Mouse (Mus musculus): ENCODE data around the gene Nabp1.

- no peak for TF ChIP-seq GATA1 (IDR thresholded peaks at IDR 0.05; ENCODE audit: borderline replicate concordance, low read length)
- TF ChIP-seq FLI1 (IDR thresholded peaks at IDR 0.05; ENCODE audit: low read length): no peak
Measured at GRCm38 (mm10) chr1:51458089-51458488, 20.1 kb downstream of the Nabp1 start.

All from megakaryocyte, embryonic 14.5 days (primary cell).